Mouse (Mus musculus) hindbrain, postnatal 0 days (tissue): ENCODE measurements around the gene Edc4. TPM values are rescaled to one million over a fixed set of nuclear protein-coding genes. Genes with fewer than 3 reads are reported as not detected.

Source experiments
- ATAC-seq: fragments of 200-750 bp; cut with Nextera tagmentation; 2 replicates; pipeline ENCODE4 v1.8.0; 2017; ENCODE audit warnings: mild to moderate bottlenecking, moderate TSS enrichment, moderate library complexity
- DNase-seq: peaks from one replicate; pipeline ENCODE4 v3.0.0-alpha.2; 2015; ENCODE audit warnings: low spot score
- H3K27ac ChIP-seq: fragments of 300-500 bp; sonication (generic); 2 replicates; pipeline ENCODE4 v1.5.1; 2014; ENCODE audit warnings: mild to moderate bottlenecking
- H3K27me3 ChIP-seq: fragments of 300-500 bp; sonication (generic); 2 replicates; pipeline ENCODE4 v1.6.1; 2014; ENCODE audit warnings: low read length, mixed read lengths; ENCODE audit not compliant: insufficient read depth
- H3K36me3 ChIP-seq: fragments of 300-500 bp; sonication (generic); 2 replicates; pipeline ENCODE4 v1.6.1; 2014; ENCODE audit warnings: low read length, mixed read lengths; ENCODE audit not compliant: insufficient read depth
- H3K4me1 ChIP-seq: fragments of 300-500 bp; sonication (generic); 2 replicates; pipeline ENCODE4 v1.6.1; 2014; ENCODE audit warnings: antibody characterized with exemption, low read length, mixed read lengths; ENCODE audit not compliant: insufficient read depth
- H3K4me2 ChIP-seq: fragments of 300-500 bp; sonication (generic); 2 replicates; pipeline ENCODE4 v1.6.1; 2014; ENCODE audit warnings: low read depth, mild to moderate bottlenecking, low read length, moderate library complexity, mixed read lengths
- H3K4me3 ChIP-seq: fragments of 300-500 bp; sonication (generic); 2 replicates; pipeline ENCODE4 v1.5.1; 2014; ENCODE audit warnings: low read length
- H3K9ac ChIP-seq: fragments of 300-500 bp; sonication (generic); replicated peaks from 2 replicates; pipeline ENCODE4 v1.6.1; 2014; ENCODE audit warnings: mild to moderate bottlenecking, low read length, moderate library complexity, mixed read lengths
- H3K9me3 ChIP-seq: fragments of 300-500 bp; sonication (generic); 2 replicates; pipeline ENCODE4 v1.6.1; 2016; ENCODE audit warnings: low read length, mixed read lengths
- CTCF ChIP-seq: IDR thresholded peaks from 2 replicates; pipeline ENCODE4 v1.5.1; 2016; ENCODE audit warnings: antibody characterized with exemption, control low read depth, low read depth
- WGBS: fragments of 180-500 bp; shearing (Covaris S2); extraction: QIAGEN DNeasy Blood & Tissue Kit; methylation state at CpG from one replicate; pipeline ENCODE4 v1.1.7; 2014; 5-methylcytosine and 5-hydroxymethylcytosine counted together
- polyA plus RNA-seq: library from polyadenylated mRNA; unstranded; fragments of >200 nt; fragmentation: Nextera tagmentation; extraction: Ambion mirVana; gene quantifications from 2 replicates; pipeline ENCODE4 v1.2.1, GENCODE M21; 2015
- total RNA-seq: library from RNA; depleted of rRNA; stranded (reverse); fragments of >200 nt; gene quantifications from 2 replicates; pipeline ENCODE4 v1.2.3, GENCODE M21; 2014

Gene Edc4
- total and polyA plus RNA-seq, 2 experiments from 2014 or later = 41.7 to 113 TPM

- Histone ChIP-seq H3K27ac (no peak overlapping the region), H3K36me3 (peaks cover 35% of the 10 kb centered on the region; the same call in 1 of the 2 replicates), H3K27me3 (no peaks in the 10 kb centered on the region), H3K4me1 (peaks cover 11% of the 10 kb centered on the region), H3K4me3 (no peak overlapping the region), H3K4me2 (no peak overlapping the region), H3K9ac (no peak overlapping the region), H3K9me3 (no peaks in the 10 kb centered on the region)
- 81% methylated on average over 6 of the region's 6 CpGs for WGBS
- TF ChIP-seq CTCF = peak; percentile 57
- DNase-seq (peak; percentile 18), ATAC-seq (no peak)
These were observed 14.2 kb upstream of the Edc4 start for GRCm38 (mm10) chr8:105866364-105867029.

- ATAC-seq (no peak), DNase-seq (no peak)
- TF ChIP-seq CTCF = no peak
- Histone ChIP-seq H3K9ac (no peak overlapping the region), H3K4me3 (no peak overlapping the region), H3K27ac (peak overlapping the region; percentile 22; the same call in 1 of the 2 replicates), H3K36me3 (peaks cover 47% of the 10 kb centered on the region), H3K4me1 (no peaks in the 10 kb centered on the region), H3K9me3 (no peaks in the 10 kb centered on the region), H3K27me3 (no peaks in the 10 kb centered on the region), H3K4me2 (no peak overlapping the region)
- 82% methylated on average over 6 of the region's 6 CpGs for WGBS
These were observed 6.4 kb upstream of the Edc4 start for GRCm38 (mm10) chr8:105874301-105874700.

- H3K9ac ChIP-seq = no peak overlapping the region
- no peak overlapping the region for H3K4me3 ChIP-seq
- no peak overlapping the region for H3K27ac ChIP-seq
- no peak for TF ChIP-seq CTCF
- H3K27me3 ChIP-seq = no peaks in the 10 kb centered on the region
- H3K4me2 ChIP-seq = no peak overlapping the region
- H3K36me3 ChIP-seq = peaks cover 70% of the 10 kb centered on the region
- ATAC-seq (no peak), DNase-seq (no peak)
- 85% methylated on average over 12 of the region's 12 CpGs for WGBS
- H3K9me3 ChIP-seq = no peaks in the 10 kb centered on the region
- no peaks in the 10 kb centered on the region for H3K4me1 ChIP-seq
These were observed 9.2 kb downstream of the Edc4 start for GRCm38 (mm10) chr8:105889756-105890465.

GRCm38 (mm10) chr8:105890870-105891269, 10.2 kb downstream of the Edc4 start:
- no peak for DNase-seq

GRCm38 (mm10) chr8:105892432-105892831, 11.8 kb downstream of the Edc4 start:
- TF ChIP-seq CTCF = peak; percentile 64
- ATAC-seq (peak; percentile 31; the same call in 1 of the 2 replicates), DNase-seq (peak; percentile 26)
- H3K9me3 ChIP-seq = no peaks in the 10 kb centered on the region
- H3K4me2 ChIP-seq = no peak overlapping the region
- no peak overlapping the region for H3K4me3 ChIP-seq
- no peak overlapping the region for H3K9ac ChIP-seq
- 80% methylated on average over 6 of the region's 6 CpGs for WGBS
- H3K4me1 ChIP-seq = no peaks in the 10 kb centered on the region
- H3K36me3 ChIP-seq = peaks cover 45% of the 10 kb centered on the region
- no peaks in the 10 kb centered on the region for H3K27me3 ChIP-seq
- H3K27ac ChIP-seq = no peak overlapping the region

More at GRCm38 (mm10) chr8:105890870-105891269, 10.2 kb downstream of the Edc4 start:
- TF ChIP-seq CTCF = no peak
- no peak overlapping the region for H3K9ac ChIP-seq
- H3K27ac ChIP-seq = no peak overlapping the region
- H3K9me3 ChIP-seq = no peaks in the 10 kb centered on the region
- H3K4me2 ChIP-seq = no peak overlapping the region
- H3K36me3 ChIP-seq = peaks cover 60% of the 10 kb centered on the region
- no peaks in the 10 kb centered on the region for H3K27me3 ChIP-seq
- no peaks in the 10 kb centered on the region for H3K4me1 ChIP-seq
- no peak for ATAC-seq
- H3K4me3 ChIP-seq = no peak overlapping the region
- 72% methylated on average over 6 of the region's 6 CpGs for WGBS

- no peak within 1 kb of the TSS; the same call in 1 of the 2 replicates for H3K4me2 ChIP-seq
- no peaks in the 10 kb centered on the region for H3K27me3 ChIP-seq
- WGBS = 7% methylated on average over 11 of the region's 11 CpGs
- no peak within 1 kb of the TSS; the same call in 1 of the 2 replicates for H3K9ac ChIP-seq
- H3K27ac ChIP-seq = no peak within 1 kb of the TSS
- no peaks in the 10 kb centered on the region for H3K9me3 ChIP-seq
- peak; percentile 90 for DNase-seq
- peak; percentile 33; the same call in 1 of the 2 replicates for TF ChIP-seq CTCF
- peak; percentile 91 for ATAC-seq
- no peak within 1 kb of the TSS for H3K4me3 ChIP-seq
- peaks cover 36% of the 10 kb centered on the region for H3K36me3 ChIP-seq
- no peaks in the 10 kb centered on the region for H3K4me1 ChIP-seq
These were observed 12.7 kb downstream of the Edc4 start, which contains the start of gene Nrn1l for GRCm38 (mm10) chr8:105893339-105893738. Gene Nrn1l, plus strand, starts transcription at chr8:105893567.
